Mouse (Mus musculus): ENCODE results near the gene Olfr508.

GRCm38 (mm10) chr7:108662419-108662818 is 32.6 kb downstream of the Olfr508 start:
- no peak for TF ChIP-seq CTCF (IDR thresholded peaks at IDR 0.05; ENCODE audit: insufficient read depth, low read depth, low read length)
- TF ChIP-seq POLR2A (IDR thresholded peaks at IDR 0.05; ENCODE audit: insufficient read depth, low read depth, low read length) = no peak
